Mouse (Mus musculus): ENCODE results near the gene Psmb3.

DNA sequence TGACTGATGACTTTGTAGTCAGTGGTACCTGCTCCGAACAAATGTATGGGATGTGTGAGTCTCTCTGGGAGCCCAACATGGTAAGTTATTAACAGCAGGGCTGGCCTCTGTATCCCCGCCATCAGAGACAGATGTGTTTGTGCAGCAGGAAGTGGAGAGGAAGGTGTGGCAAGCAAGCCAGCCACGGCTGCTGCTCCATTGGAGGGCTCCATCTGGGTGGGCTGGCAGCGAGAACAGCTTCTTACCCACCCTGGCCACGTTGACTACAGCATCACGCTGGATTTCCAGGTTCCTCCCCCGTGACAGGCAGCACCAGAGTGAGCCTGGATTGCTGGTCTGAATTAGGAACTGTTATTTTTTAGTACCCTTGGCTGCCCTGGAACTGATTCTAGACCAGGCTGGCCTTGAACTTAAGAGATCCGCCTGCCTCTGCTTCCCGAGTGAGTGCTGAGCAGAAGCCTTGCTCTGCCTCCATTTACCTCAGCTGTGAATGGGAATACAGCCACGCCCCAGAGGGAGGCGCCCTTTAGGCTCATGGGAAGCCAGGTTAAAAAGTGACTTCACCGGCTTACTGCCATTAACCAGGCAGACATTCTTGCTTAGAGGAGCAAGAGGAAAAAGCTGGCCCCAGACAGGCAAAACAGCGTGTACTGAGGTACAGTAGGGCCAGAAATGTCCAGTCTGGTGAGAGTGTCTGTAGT lies 8.2 kb downstream of the Psmb3 start:
- TF ChIP-seq E2F4 (IDR thresholded peaks at IDR 0.05; ENCODE audit: borderline replicate concordance, low read depth, low read length) (no peak), MAFK (IDR thresholded peaks at IDR 0.05; ENCODE audit: borderline replicate concordance, low read depth, low read length) (no peak), POLR2A (IDR thresholded peaks at IDR 0.05; ENCODE audit: control insufficient read depth in 1 of 2, insufficient read depth in 1 of 2, low read depth in 1 of 2, low read length in 2 of 2, poor library complexity in 1 of 2) (no peak; a peak in 1 of 4 replicates), ZC3H11A (IDR thresholded peaks at IDR 0.05; ENCODE audit: low read depth, low read length) (no peak), USF1 (IDR thresholded peaks at IDR 0.05; ENCODE audit: low read depth, low read length) (no peak), MAZ (IDR thresholded peaks at IDR 0.05; ENCODE audit: low read depth, low read length) (no peak), RAD21 (IDR thresholded peaks at IDR 0.05; ENCODE audit: low read depth, low read length) (no peak), CHD2 (IDR thresholded peaks at IDR 0.05; ENCODE audit: low read length) (no peak), CTCF (IDR thresholded peaks at IDR 0.05 in 2 of 3, conservative IDR thresholded peaks at IDR 0.05 in 1 of 3; ENCODE audit: control insufficient read depth in 1 of 3, insufficient read depth in 1 of 3, low read depth in 2 of 3, low read length in 3 of 3, poor library complexity in 1 of 3, severe bottlenecking in 1 of 3) (peak in 1 of 3 experiments; percentile 26; a peak in 1 of 6 replicates), EP300 (IDR thresholded peaks at IDR 0.05; ENCODE audit: low read depth in 1 of 2, low read length in 2 of 2) (no peak), MAX (IDR thresholded peaks at IDR 0.05; ENCODE audit: low read length) (no peak), MYC (IDR thresholded peaks at IDR 0.05; ENCODE audit: low read depth, low read length) (no peak), GABPA (IDR thresholded peaks at IDR 0.05; ENCODE audit: low read depth, low read length) (no peak)

Measured in MEL (cell line).